Mouse (Mus musculus) splenic B cell, adult 2 months (primary cell): ENCODE measurements around the gene Capzb.

Experiments used
- DNase-seq: peaks from one replicate; pipeline ENCODE4 v3.0.0-alpha.2; 2011; ENCODE audit warnings: low read depth, low spot score
- H3K27me3 ChIP-seq: 2 replicates; pipeline ENCODE4 v1.6.1; 2012; ENCODE audit warnings: mild to moderate bottlenecking, low read length, moderate library complexity, mixed read lengths; ENCODE audit not compliant: control insufficient read depth, poor library complexity, insufficient read depth, severe bottlenecking
- H3K36me3 ChIP-seq: 2 replicates; pipeline ENCODE4 v1.6.1; 2012; ENCODE audit warnings: mild to moderate bottlenecking, low read length, moderate library complexity, mixed read lengths; ENCODE audit not compliant: control insufficient read depth, poor library complexity, insufficient read depth, severe bottlenecking

The Capzb gene

DNA sequence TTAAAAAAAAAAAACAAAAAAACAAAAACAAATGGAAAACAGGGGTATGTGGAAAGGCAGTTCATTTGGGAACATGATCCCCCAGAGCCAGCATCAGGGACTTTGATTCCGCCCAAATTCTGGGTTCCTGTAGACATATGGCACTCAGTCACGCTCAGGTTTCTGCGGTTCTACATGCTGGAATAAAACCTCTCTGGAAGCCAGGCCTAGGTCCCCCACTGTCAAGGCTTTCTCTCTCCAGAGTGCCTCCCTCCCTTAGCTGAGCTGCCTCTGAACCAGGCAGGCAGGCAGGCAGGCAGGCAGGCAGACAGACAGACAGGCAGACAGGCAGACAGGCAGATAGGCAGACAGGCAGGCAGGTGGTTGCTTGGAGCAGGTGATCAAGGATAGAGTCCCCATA is 77.5 kb downstream of the Capzb start:
- DNase-seq, result no peak
- Histone ChIP-seq H3K27me3 (no peaks in the 10 kb centered on the region), H3K36me3 (no peaks in the 10 kb centered on the region; the same call in none of the 2 replicates)

DNA sequence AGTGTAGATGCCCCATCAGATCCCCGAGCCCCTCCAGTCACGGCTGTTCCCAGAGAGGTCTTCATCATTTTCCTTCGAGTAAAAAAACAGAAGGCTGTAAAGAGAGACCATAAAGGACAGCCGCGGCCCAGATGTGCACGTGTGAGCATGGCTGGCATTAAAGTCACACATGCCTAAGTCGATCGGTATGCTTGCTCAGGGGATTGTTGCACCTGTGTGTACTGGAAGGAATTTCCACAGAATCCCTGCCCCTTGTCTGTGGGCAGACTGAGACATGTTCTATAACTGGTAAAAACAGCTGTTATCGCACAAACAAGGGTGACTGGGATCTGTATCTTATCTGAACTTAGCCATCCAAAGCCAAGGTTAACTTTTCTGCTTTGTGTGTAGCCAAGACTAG is 78.9 kb downstream of the Capzb start:
- no peaks in the 10 kb centered on the region; the same call in none of the 2 replicates for H3K36me3 ChIP-seq
- no peaks in the 10 kb centered on the region for H3K27me3 ChIP-seq
- no peak for DNase-seq

DNA sequence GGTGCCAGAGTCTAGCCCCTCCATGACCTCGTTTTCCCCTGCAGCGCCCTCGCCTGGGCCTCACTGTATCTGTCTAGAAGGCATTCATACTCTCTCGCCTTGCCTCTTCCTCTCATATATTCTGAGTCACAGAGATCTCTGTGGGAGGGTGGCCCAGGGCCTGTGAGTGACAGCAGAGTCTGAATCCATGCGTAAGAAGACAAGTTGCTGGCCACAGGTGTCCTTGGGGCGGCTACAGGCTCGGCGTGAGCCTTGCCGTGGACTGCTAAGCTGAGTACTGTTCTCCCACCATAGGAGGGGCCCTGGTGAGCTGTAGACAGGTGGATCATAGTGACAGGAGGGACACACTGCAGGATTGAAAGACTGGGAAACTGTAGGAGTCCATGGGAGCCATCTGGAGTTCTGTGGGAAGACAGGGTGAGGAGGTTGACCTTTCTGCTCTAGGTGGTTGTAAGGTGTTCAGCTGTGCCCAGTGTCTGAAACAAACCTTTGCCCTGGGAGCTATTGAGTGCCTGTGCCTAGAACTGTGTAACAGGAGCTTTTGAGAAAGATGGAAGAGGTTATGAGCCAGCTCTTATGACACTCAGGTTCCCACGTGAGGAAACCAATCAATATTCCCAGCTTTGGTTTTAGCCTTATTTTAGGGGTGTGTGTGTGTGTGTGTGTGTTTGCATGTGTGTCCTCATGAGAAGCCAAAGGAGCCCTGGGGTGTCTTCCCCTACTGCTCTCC is 80.4 kb downstream of the Capzb start:
- no peaks in the 10 kb centered on the region for H3K27me3 ChIP-seq
- DNase-seq, result no peak
- no peaks in the 10 kb centered on the region; the same call in none of the 2 replicates for H3K36me3 ChIP-seq

DNA sequence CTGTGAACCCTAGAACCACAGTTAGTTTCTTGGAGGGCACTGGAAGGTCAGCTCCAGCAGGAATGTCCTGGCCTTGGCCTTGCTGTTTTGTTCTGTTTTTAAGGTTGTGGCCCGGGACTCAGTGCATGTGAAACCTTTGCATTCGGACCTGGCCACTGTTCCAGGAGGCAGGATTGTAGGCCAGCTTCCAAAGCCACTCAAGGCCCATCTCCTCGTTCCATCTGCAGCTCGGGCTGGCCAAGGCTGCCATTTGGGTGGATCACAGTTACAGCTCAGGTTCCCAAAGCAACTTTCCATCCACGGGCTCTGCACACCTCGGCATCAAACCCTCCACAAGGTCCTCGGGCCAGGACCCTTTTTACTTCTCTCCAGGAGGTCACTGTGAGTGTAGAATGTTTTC is 81.9 kb downstream of the Capzb start:
- DNase-seq, result no peak
- no peaks in the 10 kb centered on the region for H3K27me3 ChIP-seq
- no peaks in the 10 kb centered on the region; the same call in none of the 2 replicates for H3K36me3 ChIP-seq

DNA sequence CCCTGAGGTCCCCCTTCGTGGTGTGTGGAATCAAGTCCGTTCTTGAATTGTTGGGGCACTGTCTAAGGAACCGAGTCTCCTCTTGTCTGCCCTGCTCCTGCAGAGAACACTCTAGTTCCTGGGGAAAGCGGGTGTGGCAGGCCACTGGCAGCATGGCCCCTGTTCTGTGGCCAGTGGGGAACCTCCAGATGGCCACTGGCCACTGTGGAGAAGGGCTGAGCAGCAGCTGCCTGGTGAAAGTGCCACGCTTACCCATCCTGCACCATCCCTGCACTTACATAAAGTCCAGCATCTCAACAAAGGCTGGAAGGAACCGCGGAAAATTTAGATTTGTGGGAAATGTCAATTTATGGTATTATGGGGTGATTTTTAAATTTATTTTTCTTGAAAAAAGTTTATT is 83.7 kb downstream of the Capzb start:
- DNase-seq, result no peak

DNA sequence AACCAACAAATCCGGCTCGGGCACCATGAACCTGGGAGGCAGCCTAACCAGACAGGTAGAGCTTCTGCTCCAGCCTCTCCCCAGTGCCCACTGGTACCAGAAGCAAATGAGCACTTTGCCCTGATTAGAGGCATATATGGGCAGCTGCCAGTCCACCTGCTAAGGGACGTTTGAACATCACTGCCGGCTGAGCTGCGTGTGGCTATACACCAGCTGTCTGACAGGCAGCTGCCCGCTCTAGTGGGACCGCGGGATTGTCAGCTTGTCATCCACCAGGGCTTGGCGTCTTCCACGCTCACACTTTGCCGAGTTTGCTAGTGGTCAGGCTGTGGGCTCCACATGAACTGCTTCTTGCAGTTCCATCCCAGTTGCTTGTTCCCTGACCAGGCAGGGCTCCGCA is 87.8 kb downstream of the Capzb start:
- no peaks in the 10 kb centered on the region for H3K27me3 ChIP-seq
- H3K36me3 ChIP-seq, result peaks cover 3% of the 10 kb centered on the region
- no peak for DNase-seq

More for the DNA sequence above, 83.7 kb downstream of the Capzb start:
- no peaks in the 10 kb centered on the region for H3K27me3 ChIP-seq
- H3K36me3 ChIP-seq, result no peaks in the 10 kb centered on the region; the same call in none of the 2 replicates

DNA sequence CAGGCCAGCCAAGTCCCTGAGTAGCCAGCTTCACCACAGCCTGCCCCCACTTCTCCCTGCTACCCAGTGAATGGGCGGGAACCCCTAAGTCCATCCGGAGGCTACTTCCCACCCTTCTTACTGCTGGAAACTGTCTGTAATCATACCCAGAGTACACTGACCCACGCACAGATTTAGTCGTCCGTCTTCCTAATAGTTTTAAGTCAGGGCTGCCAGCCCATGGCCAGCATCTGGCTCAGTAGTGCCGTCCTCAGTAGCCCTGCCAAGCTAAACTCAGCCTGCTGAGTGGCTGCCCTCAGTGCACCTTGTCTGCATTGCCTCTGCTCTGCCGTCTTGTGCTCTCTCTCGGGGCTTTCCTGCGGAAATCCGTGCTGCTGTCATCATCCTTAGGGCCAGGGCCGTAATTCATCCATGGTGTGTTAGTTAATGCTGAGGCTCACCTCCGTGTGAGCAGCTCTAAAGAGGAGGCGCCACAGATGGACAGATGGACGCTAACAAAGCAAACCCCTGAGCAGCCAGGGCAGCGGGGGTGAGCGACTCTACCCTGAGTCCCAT is 89.2 kb downstream of the Capzb start:
- Histone ChIP-seq H3K27me3 (no peaks in the 10 kb centered on the region), H3K36me3 (peaks cover 3% of the 10 kb centered on the region)
- no peak for DNase-seq

DNA sequence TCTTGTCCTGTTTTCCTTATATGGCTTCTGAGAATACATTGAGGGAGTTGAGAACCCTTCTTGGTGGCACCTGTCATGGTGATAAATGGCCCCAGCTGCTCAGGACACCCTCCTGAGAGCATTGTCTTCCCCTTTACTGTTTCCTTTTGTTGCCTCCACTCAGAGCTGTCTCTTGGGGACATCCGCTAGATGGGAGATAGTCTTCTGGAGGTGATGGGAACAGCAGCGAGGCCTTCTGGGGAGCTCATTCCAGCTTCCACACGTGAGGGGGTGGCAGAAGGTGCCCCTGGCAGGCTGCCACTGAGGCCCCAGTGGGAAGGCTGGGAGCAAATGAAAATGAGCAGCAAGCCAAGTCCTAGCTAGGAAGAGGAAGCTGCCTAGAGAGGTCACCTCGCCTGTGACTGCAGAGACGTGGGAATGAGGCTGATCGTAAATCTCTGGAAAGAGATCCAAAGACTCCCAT is 90.3 kb downstream of the Capzb start:
- no peak for DNase-seq
- Histone ChIP-seq H3K36me3 (peaks cover 3% of the 10 kb centered on the region), H3K27me3 (no peaks in the 10 kb centered on the region)

DNA sequence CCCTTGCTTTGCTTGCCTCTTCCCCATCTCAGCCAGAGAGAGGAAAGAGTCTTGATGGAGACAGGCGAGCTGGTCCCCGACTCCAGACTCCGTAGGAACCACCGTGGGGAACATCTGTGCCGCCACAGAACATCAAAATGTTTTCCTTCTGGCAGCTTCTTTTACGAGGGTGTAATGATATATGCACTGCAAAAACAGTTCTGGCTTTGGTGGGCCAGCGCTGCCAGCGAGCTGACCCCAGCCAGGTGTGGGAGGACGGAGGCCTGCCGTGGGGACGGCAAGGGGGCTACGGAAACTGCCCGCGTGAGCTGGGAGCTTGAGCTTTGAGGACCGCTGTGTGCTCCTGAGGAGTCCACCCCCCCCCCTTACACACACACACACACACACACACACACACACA is 92.2 kb downstream of the Capzb start:
- no peak for DNase-seq
- Histone ChIP-seq H3K27me3 (no peaks in the 10 kb centered on the region), H3K36me3 (peaks cover 3% of the 10 kb centered on the region)

DNA sequence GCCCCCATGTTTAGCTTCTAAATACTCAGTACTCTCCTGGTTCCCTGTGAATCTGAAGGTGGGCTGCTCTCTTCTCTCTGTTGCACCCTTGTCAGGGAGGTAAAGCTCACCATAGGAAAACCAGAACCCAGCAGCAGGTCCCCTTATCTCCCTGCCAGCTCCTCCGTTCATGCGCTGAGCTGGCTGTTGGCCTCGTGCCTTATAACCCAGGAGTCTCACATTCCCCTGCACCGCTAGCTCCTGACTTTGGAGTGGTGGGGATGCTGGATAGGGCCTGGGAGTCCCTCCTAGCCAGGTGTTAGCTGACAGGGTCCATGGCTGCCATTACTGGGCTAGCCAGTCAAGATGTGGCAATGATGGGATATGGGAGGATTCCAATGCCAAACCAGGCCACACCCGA is 93.5 kb downstream of the Capzb start:
- peaks cover 7% of the 10 kb centered on the region for H3K36me3 ChIP-seq
- no peak for DNase-seq
- H3K27me3 ChIP-seq, result no peaks in the 10 kb centered on the region

DNA sequence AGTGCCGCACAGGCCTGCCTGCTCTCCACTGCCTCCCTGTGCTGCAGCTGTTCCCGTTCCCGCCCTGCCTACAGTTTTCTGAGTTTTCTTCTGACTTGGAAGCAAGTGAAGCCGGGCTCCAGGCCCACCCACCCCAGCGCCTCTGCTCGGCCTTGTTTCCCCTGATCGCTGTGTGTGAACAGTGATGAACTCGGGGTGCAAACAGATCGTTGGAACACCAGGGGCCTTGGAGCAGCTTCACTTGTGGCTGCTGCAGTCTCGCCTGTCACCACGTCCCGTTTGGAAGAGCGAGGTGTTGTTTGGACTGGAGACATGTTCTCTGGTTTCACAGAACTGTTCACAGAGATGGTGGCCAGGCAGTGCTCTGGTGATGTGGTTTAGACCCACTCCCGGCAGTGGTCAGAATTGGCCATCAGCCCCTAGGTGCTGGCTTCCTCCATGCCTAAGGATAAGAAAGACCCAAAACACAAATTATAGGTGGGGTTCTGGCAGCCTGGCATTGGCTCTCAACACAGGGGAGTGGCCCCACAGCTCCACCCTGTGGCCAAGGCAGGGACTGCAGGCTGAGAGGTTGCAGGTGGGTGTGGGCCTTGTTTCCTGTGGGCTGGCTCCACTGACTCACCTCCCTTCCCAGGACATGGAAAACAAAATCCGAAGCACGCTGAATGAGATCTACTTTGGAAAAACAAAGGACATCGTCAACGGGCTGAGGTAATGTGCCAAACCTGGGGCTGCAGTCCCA is 94.6 kb downstream of the Capzb start:
- H3K36me3 ChIP-seq, result peaks cover 8% of the 10 kb centered on the region
- H3K27me3 ChIP-seq, result no peaks in the 10 kb centered on the region
- DNase-seq, result peak; percentile 81

DNA sequence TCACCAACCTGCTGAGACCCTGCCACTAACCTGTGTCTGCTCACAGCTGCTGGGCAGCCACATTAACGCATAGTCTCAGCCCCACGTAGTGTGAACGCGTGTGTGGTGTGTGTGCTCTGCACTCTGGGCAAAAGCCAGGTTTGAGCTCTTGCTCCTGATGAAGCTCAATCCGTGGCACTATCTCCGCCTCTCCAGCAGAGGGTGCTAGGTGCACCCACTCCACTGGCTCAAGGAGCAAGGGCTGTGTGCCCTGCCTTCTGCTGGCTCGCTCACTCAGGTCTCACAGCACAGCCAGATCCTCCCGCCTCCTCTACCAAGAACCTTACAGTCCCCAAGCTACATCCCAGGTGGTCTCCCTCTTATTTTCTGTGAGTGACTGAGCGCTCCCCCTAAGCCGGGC is 96.3 kb downstream of the Capzb start:
- DNase-seq, result peak; percentile 70
- no peaks in the 10 kb centered on the region for H3K27me3 ChIP-seq
- H3K36me3 ChIP-seq, result peaks cover 5% of the 10 kb centered on the region

DNA sequence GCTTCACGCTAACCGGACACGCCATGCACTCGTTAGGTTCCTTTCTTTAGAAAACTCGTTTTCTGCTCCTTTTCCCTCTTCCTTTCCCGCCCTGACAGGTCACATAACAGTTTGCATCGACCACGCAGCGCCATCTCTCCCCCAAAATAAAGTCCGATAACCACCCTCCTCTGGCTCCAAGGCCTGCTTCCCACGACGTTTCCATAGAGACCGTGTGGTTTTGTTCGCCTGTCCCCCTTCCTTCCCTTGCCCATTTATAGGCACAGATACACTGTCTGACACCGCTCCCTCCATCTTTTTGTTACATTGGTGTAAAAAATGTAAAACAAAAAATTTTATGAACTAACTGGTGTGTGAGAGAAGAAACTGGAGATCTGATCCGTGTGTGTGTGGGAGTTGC is 98.4 kb downstream of the Capzb start:
- no peaks in the 10 kb centered on the region for H3K27me3 ChIP-seq
- no peak for DNase-seq
- H3K36me3 ChIP-seq, result peaks cover 5% of the 10 kb centered on the region

DNA sequence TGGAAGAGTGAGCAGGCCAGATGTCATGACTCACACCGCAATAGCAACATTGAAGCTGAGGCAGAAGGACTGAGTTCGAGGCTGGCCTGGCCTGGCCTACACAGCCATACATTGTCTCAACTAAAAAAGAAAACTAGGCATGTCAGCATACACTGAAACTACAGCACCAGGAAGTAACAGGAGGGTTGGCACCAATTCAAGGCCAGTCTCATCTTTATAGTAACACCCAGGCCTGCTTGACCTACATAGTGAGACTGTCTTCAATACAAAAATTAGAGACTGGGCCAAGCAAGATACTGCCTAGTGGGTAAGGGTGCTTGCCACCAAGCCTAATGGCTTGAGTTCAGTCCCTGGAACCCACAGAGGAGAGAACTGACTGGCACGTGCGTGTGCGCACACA is 99.3 kb downstream of the Capzb start:
- no peak for DNase-seq
- Histone ChIP-seq H3K36me3 (peaks cover 5% of the 10 kb centered on the region), H3K27me3 (no peaks in the 10 kb centered on the region)

DNA sequence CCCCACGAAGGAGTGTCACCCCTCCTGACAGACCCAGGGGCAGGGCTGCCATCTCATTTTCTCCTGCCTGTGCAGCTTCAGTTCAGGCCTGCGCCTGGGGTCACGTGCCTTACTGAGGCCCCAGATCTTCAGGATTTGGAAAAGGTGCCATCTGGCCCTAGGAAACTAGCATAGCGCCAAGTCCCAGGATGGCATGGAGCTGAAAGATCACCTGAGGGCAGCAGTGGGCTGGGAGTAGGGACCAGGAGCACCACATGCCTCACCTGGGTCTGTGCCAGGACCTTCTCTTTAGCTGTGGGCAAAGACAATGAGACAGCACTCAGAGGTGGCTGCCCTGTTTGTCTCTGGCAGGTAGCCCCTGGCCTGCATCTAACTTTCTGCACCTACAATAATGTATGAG is 104.9 kb downstream of the Capzb start:
- DNase-seq, result no peak
- Histone ChIP-seq H3K36me3 (peaks cover 9% of the 10 kb centered on the region), H3K27me3 (no peaks in the 10 kb centered on the region)
